Comparison of ENCODE assay signal across 29 mouse cellular contexts in genomic region chr13:106100239-106100638, GRCm38 (mm10).
"Had no signal": no experiment of that assay in that cellular context is flagged by ENCODE, and none has a peak within 500 bp of the region (broad histone marks: within the 10 kb centered on the region; RNA-seq: fewer than 3 reads in every experiment).

No protein-coding gene starts in this region.

- DNase-seq: left cerebral cortex, postnatal 4 days; liver; liver, embryonic 13.5 days; liver, postnatal 0 days; lung, adult 18-20 months; lung, adult 2 months; lung, embryonic 14.5 days; lung, postnatal 10 days; lung, postnatal 14 days; lung, postnatal 36 days; lung, postnatal 4 days; midbrain, embryonic 14.5 days had no signal

- ATAC-seq: liver, embryonic 12.5 days; liver, postnatal 0 days; lung, postnatal 0 days; midbrain, embryonic 13.5 days; midbrain, embryonic 15.5 days; midbrain, embryonic 16.5 days had no signal

- H3K4me3 ChIP-seq: limb, embryonic 10.5 days; limb, embryonic 12.5 days; limb, embryonic 13.5 days; limb, embryonic 15.5 days; liver, embryonic 12.5 days; liver, embryonic 13.5 days; liver, embryonic 15.5 days; lung, embryonic 15.5 days; megakaryocyte, embryonic 14.5 days; midbrain, embryonic 10.5 days; midbrain, embryonic 12.5 days; midbrain, embryonic 13.5 days; midbrain, embryonic 15.5 days; myocyte had no signal

- H3K27ac ChIP-seq: limb, embryonic 10.5 days; limb, embryonic 12.5 days; limb, embryonic 13.5 days; limb, embryonic 15.5 days; liver, embryonic 12.5 days; liver, embryonic 13.5 days; liver, embryonic 14.5 days; liver, embryonic 15.5 days; lung, embryonic 15.5 days; macrophage; midbrain, embryonic 10.5 days; midbrain, embryonic 12.5 days; midbrain, embryonic 13.5 days; midbrain, embryonic 15.5 days had no signal
